Mouse (Mus musculus) liver, embryonic 14.5 days (tissue): ENCODE results near the gene Lbp. TPM values are rescaled to one million over a fixed set of nuclear protein-coding genes. Genes with fewer than 3 reads are reported as not detected.

ENCODE experiments used
- ATAC-seq: fragments of 200-750 bp; cut with Nextera tagmentation; 2 replicates; pipeline ENCODE4 v1.8.0; 2017; ENCODE audit warnings: moderate number of reproducible peaks, mild to moderate bottlenecking, moderate library complexity; ENCODE audit not compliant: insufficient read depth
- DNase-seq, 3 experiments: peaks; one replicate each; pipeline ENCODE4 v3.0.0-alpha.2; 2012 to 2013; ENCODE audit warnings: low read depth in 3 of 3, low spot score in 3 of 3
- H3K27ac ChIP-seq: fragments of 300-500 bp; sonication (generic); 2 replicates; pipeline ENCODE4 v1.5.1; 2014; ENCODE audit warnings: moderate library complexity, mild to moderate bottlenecking, control low read depth, inconsistent platforms
- H3K27me3 ChIP-seq: fragments of 300-500 bp; sonication (generic); 2 replicates; pipeline ENCODE4 v1.6.1; 2014; ENCODE audit warnings: mild to moderate bottlenecking, low read length, moderate library complexity; ENCODE audit not compliant: control insufficient read depth, insufficient read depth
- H3K36me3 ChIP-seq: fragments of 300-500 bp; sonication (generic); replicated peaks from 2 replicates; pipeline ENCODE4 v1.6.1; 2014; ENCODE audit warnings: low read depth; ENCODE audit not compliant: control insufficient read depth, insufficient read depth
- H3K4me1 ChIP-seq, 2 experiments: fragments of 200-500 bp in 1 of 2; fragments of 300-500 bp in 1 of 2; sonication (generic) in 1 of 2; replicated peaks; 2 replicates each; pipeline ENCODE4 v1.6.1; 2012 to 2014; ENCODE audit warnings: antibody characterized with exemption in 1 of 2, inconsistent platforms in 1 of 2, low read length in 1 of 2; ENCODE audit not compliant: control insufficient read depth in 2 of 2, insufficient read depth in 2 of 2
- H3K4me2 ChIP-seq: fragments of 300-500 bp; sonication (generic); 2 replicates; pipeline ENCODE4 v1.6.1; 2014; ENCODE audit warnings: low read depth, mild to moderate bottlenecking, control low read depth, moderate library complexity
- H3K4me3 ChIP-seq, 2 experiments: fragments of 200-500 bp in 1 of 2; fragments of 300-500 bp in 1 of 2; sonication (generic) in 1 of 2; 2 replicates each; pipeline ENCODE4 v1.5.1; 2012 to 2014; ENCODE audit warnings: low read depth in 2 of 2, low read length in 2 of 2, mild to moderate bottlenecking in 2 of 2, control low read depth in 1 of 2, inconsistent platforms in 1 of 2, moderate library complexity in 1 of 2; ENCODE audit not compliant: insufficient read depth in 1 of 2
- H3K9ac ChIP-seq: fragments of 300-500 bp; sonication (generic); replicated peaks from 2 replicates; pipeline ENCODE4 v1.6.1; 2014; ENCODE audit warnings: mild to moderate bottlenecking, control low read depth, moderate library complexity
- H3K9me3 ChIP-seq: fragments of 300-500 bp; sonication (generic); 2 replicates; pipeline ENCODE4 v1.6.1; 2016; ENCODE audit warnings: low read length, mixed read lengths; ENCODE audit not compliant: control insufficient read depth
- CTCF ChIP-seq: IDR thresholded peaks from 2 replicates; pipeline ENCODE4 v1.5.1; 2016; ENCODE audit warnings: antibody characterized with exemption, low read depth, control low read depth
- EP300 ChIP-seq: IDR thresholded peaks from 2 replicates; pipeline ENCODE4 v1.6.1; 2016; ENCODE audit warnings: antibody characterized with exemption, low read depth
- WGBS: fragments of 180-500 bp; shearing (Covaris S2); extraction: QIAGEN DNeasy Blood & Tissue Kit; methylation state at CpG from one replicate; pipeline ENCODE4 v1.1.7; 2014; ENCODE audit not compliant: insufficient replicate concordance; 5-methylcytosine and 5-hydroxymethylcytosine counted together
- polyA plus RNA-seq, 2 experiments: library from polyadenylated mRNA; depleted of rRNA in 1 of 2; stranded (reverse) in 1 of 2; unstranded in 1 of 2; fragments of >200 nt; fragmentation: Nextera tagmentation in 1 of 2; extraction: Ambion mirVana in 1 of 2; gene quantifications; 2 replicates each; pipeline versions ENCODE4 v1.2.1 to v1.2.3; 2012 to 2014

Lbp gene
- polyA plus RNA-seq, 2 experiments: 22.9 to 31.6 TPM

GRCm38 (mm10) chr2:158373061-158373460 lies 66.8 kb downstream of the Lbp start:
- no peak overlapping the region for H3K27ac ChIP-seq
- 35% methylated on average over 5 of the region's 5 CpGs for WGBS
- no peak overlapping the region for H3K4me2 ChIP-seq

DNA sequence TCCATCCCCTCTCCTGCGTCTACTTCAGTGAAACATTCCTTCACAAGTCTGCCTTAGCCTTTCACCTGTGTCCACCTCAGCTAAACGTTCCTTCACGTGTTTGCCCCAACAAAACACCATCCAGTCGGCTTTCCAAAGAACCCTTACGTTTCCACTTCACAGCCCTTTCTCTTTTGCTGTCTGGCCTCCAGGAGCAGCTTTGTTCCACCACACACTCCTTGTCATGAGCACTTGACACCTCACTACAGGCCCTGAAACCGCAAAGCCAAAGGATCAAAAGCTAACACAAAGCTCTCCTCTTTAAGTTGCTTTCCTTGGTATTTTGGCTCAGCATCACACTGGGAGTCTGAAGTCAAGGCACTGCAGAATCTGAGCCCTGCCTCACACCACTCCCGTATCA lies 67.2 kb downstream of the Lbp start:
- H3K27ac ChIP-seq: no peak overlapping the region
- peaks cover 0 to 3% of the 10 kb centered on the region in 2 experiments; a peak in 1 of 4 replicates for H3K4me1 ChIP-seq
- H3K27me3 ChIP-seq: peaks cover 26% of the 10 kb centered on the region
- H3K36me3 ChIP-seq: no peaks in the 10 kb centered on the region
- no peak overlapping the region for H3K4me2 ChIP-seq
- H3K4me3 ChIP-seq: no peak overlapping the region
- WGBS: 48% methylated on average over 7 of the region's 7 CpGs
- DNase-seq (no peak), ATAC-seq (no peak)
- no peaks in the 10 kb centered on the region for H3K9me3 ChIP-seq
- TF ChIP-seq CTCF: no peak
- no peak for TF ChIP-seq EP300
- H3K9ac ChIP-seq: no peak overlapping the region

More at GRCm38 (mm10) chr2:158373061-158373460, 66.8 kb downstream of the Lbp start:
- H3K36me3 ChIP-seq: no peaks in the 10 kb centered on the region
- peaks cover 0 to 3% of the 10 kb centered on the region in 2 experiments; a peak in 1 of 4 replicates for H3K4me1 ChIP-seq
- peaks cover 26% of the 10 kb centered on the region for H3K27me3 ChIP-seq
- no peak; the same call in 1 of the 2 replicates for ATAC-seq
- no peak for TF ChIP-seq EP300
- TF ChIP-seq CTCF: no peak
- H3K9ac ChIP-seq: no peak overlapping the region
- H3K9me3 ChIP-seq: no peaks in the 10 kb centered on the region
- DNase-seq: no peak
- H3K4me3 ChIP-seq: no peak overlapping the region

GRCm38 (mm10) chr2:158375443-158376122 lies 69.3 kb downstream of the Lbp start, which contains the start of gene Snhg11:
Snhg11 (plus strand) TSS chr2:158375638.
- Histone ChIP-seq H3K27me3 (peaks cover 26% of the 10 kb centered on the region), H3K27ac (no peak within 1 kb of the TSS), H3K9ac (no peak within 1 kb of the TSS), H3K36me3 (no peaks in the 10 kb centered on the region), H3K4me1 (peaks cover 0 to 3% of the 10 kb centered on the region in 2 experiments; a peak in 1 of 4 replicates), H3K4me3 (peak within 1 kb of the TSS; percentile 1 to 13; a peak in 2 of 4 replicates), H3K9me3 (no peaks in the 10 kb centered on the region), H3K4me2 (peak within 1 kb of the TSS; percentile 35; the same call in 1 of the 2 replicates)
- ATAC-seq: peak; percentile 24; the same call in 1 of the 2 replicates
- no peak for TF ChIP-seq EP300
- TF ChIP-seq CTCF: peak; percentile 71
- 2% methylated on average over 36 of the region's 36 CpGs for WGBS
- peak in 1 of 3 experiments; percentile 11 for DNase-seq

GRCm38 (mm10) chr2:158376123-158376687 lies 69.9 kb downstream of the Lbp start:
- 24% methylated on average over 12 of the region's 12 CpGs for WGBS
- ATAC-seq: no peak
- no peak for DNase-seq
- H3K4me3 ChIP-seq: peak overlapping the region in 1 of 2 experiments; percentile 13; a peak in 1 of 4 replicates
- no peaks in the 10 kb centered on the region for H3K36me3 ChIP-seq
- no peak overlapping the region for H3K27ac ChIP-seq
- H3K9ac ChIP-seq: no peak overlapping the region
- H3K4me2 ChIP-seq: peak overlapping the region; percentile 35; the same call in 1 of the 2 replicates
- peaks cover 26% of the 10 kb centered on the region for H3K27me3 ChIP-seq
- peaks cover 0 to 3% of the 10 kb centered on the region in 2 experiments; a peak in 1 of 4 replicates for H3K4me1 ChIP-seq
- H3K9me3 ChIP-seq: no peaks in the 10 kb centered on the region
- TF ChIP-seq CTCF (no peak), EP300 (no peak)

- no peak for TF ChIP-seq EP300
- TF ChIP-seq CTCF: no peak
- WGBS: 48% methylated on average over 7 of the region's 7 CpGs
- H3K4me1 ChIP-seq: peaks cover 0 to 3% of the 10 kb centered on the region in 2 experiments; a peak in 1 of 4 replicates
- H3K27ac ChIP-seq: no peak overlapping the region
- H3K9ac ChIP-seq: no peak overlapping the region
- H3K36me3 ChIP-seq: no peaks in the 10 kb centered on the region
- H3K27me3 ChIP-seq: peaks cover 26% of the 10 kb centered on the region
- no peak for DNase-seq
- no peak overlapping the region for H3K4me2 ChIP-seq
- ATAC-seq: no peak
- no peak overlapping the region for H3K4me3 ChIP-seq
- no peaks in the 10 kb centered on the region for H3K9me3 ChIP-seq
These were observed 70.5 kb downstream of the Lbp start for GRCm38 (mm10) chr2:158376798-158377197.
